ENCODE assay signal across 21 mouse cellular contexts in genomic region chr8:44034211-44034610, GRCm38 (mm10).
DNase-seq lines count a peak whose midpoint lies in the region; ATAC-seq lines count a peak whose summit lies in the region.
"Had no signal": no experiment of that assay in that cellular context is flagged by ENCODE, and none has a peak within 500 bp of the region (broad histone marks: within the 10 kb centered on the region; RNA-seq: fewer than 3 reads in every experiment).

No protein-coding gene starts in this region.

- 19% methylated on average over 4 of the region's 4 CpGs for WGBS in kidney, embryonic 15.5 days
- 79% methylated on average over 4 of the region's 4 CpGs for WGBS in midbrain, embryonic 14.5 days

- H3K9ac ChIP-seq in kidney, embryonic 15.5 days = no peak overlapping the region
- H3K9ac ChIP-seq in midbrain, embryonic 14.5 days (replicated peaks; ENCODE audit: low read length) = no peak overlapping the region
- H3K9ac ChIP-seq: forebrain, embryonic 15.5 days; heart, embryonic 12.5 days; limb, embryonic 15.5 days; liver, postnatal 0 days; neural tube, embryonic 15.5 days had no signal

- ATAC-seq in kidney, embryonic 15.5 days (replicated peaks; ENCODE audit: low FRiP score) = peak; percentile 68; the same call in 1 of the 2 replicates
- no peak for ATAC-seq in midbrain, embryonic 14.5 days (ENCODE audit: low FRiP score, low TSS enrichment)
- ATAC-seq: forebrain, embryonic 15.5 days; hindbrain, postnatal 0 days; liver, postnatal 0 days had no signal

- H3K9me3 ChIP-seq in kidney, embryonic 15.5 days (replicated peaks) = no peaks in the 10 kb centered on the region
- H3K9me3 ChIP-seq in midbrain, embryonic 14.5 days (ENCODE audit: control insufficient read depth, low read length) = no peaks in the 10 kb centered on the region
- H3K9me3 ChIP-seq: embryonic facial prominence, embryonic 10.5 days; forebrain, embryonic 15.5 days; heart, embryonic 12.5 days; limb, embryonic 15.5 days; neural tube, embryonic 15.5 days had no signal

- no peak overlapping the region for H3K27ac ChIP-seq in kidney, embryonic 15.5 days
- no peak overlapping the region for H3K27ac ChIP-seq in midbrain, embryonic 14.5 days (replicated peaks; ENCODE audit: low read depth, low read length)
- H3K27ac ChIP-seq: embryonic facial prominence, embryonic 10.5 days; forebrain, embryonic 15.5 days; hindbrain, postnatal 0 days; limb, embryonic 15.5 days; neural tube, embryonic 15.5 days had no signal

- no peaks in the 10 kb centered on the region for H3K27me3 ChIP-seq in kidney, embryonic 15.5 days
- no peaks in the 10 kb centered on the region for H3K27me3 ChIP-seq in midbrain, embryonic 14.5 days (ENCODE audit: control insufficient read depth, insufficient read depth, low read length)
- H3K27me3 ChIP-seq: forebrain, embryonic 15.5 days; heart, embryonic 12.5 days; limb, embryonic 15.5 days; neural tube, embryonic 15.5 days had no signal

- no peak for DNase-seq in kidney, adult 9 months
- DNase-seq in right cerebral cortex, adult 2 months (ENCODE audit: low spot score in 2 of 2) = peak; percentile 40 to 64
- no peak for DNase-seq in right cerebral cortex, postnatal 4 days
- peak; percentile 22 to 30 for DNase-seq in left cerebral cortex, postnatal 14 days (ENCODE audit: low spot score in 2 of 2)
- DNase-seq in midbrain, embryonic 14.5 days = no peak
- DNase-seq in urinary bladder, postnatal 10 days (ENCODE audit: low spot score) = no peak
- no peak for DNase-seq in retina, postnatal 1 day
- DNase-seq: cerebellum, postnatal 36 days; heart, postnatal 4 days; liver, postnatal 0 days; lung, postnatal 4 days; thymus, postnatal 14 days had no signal

- no peak overlapping the region for H3K4me3 ChIP-seq in kidney, embryonic 15.5 days (replicated peaks)
- no peak overlapping the region for H3K4me3 ChIP-seq in midbrain, embryonic 14.5 days (replicated peaks; ENCODE audit: low read depth, low read length)
- H3K4me3 ChIP-seq: embryonic facial prominence, embryonic 10.5 days; erythroblast, embryonic 14.5 days; forebrain, embryonic 15.5 days; heart, embryonic 12.5 days; limb, embryonic 15.5 days; neural tube, embryonic 15.5 days had no signal

- intact Hi-C loops in left cerebral cortex, postnatal 14 days (cut with DNase I) = no loop called here

- no peaks in the 10 kb centered on the region for H3K36me3 ChIP-seq in kidney, embryonic 15.5 days
- H3K36me3 ChIP-seq in midbrain, embryonic 14.5 days (ENCODE audit: control insufficient read depth, insufficient read depth, low read length) = no peaks in the 10 kb centered on the region
- H3K36me3 ChIP-seq: embryonic facial prominence, embryonic 10.5 days; forebrain, embryonic 15.5 days; heart, embryonic 12.5 days; limb, embryonic 15.5 days; neural tube, embryonic 15.5 days had no signal

- H3K4me2 ChIP-seq in kidney, embryonic 15.5 days = no peak overlapping the region
- H3K4me2 ChIP-seq in midbrain, embryonic 14.5 days (ENCODE audit: low read length) = no peak overlapping the region
- H3K4me2 ChIP-seq: forebrain, embryonic 15.5 days; heart, embryonic 12.5 days; limb, embryonic 15.5 days; midbrain, embryonic 11.5 days; neural tube, embryonic 15.5 days had no signal

- H3K4me1 ChIP-seq in kidney, embryonic 15.5 days = no peaks in the 10 kb centered on the region; the same call in 1 of the 2 replicates
- no peaks in the 10 kb centered on the region for H3K4me1 ChIP-seq in midbrain, embryonic 14.5 days (ENCODE audit: control insufficient read depth, insufficient read depth, low read length)
- H3K4me1 ChIP-seq: heart, embryonic 12.5 days; limb, embryonic 15.5 days; neural tube, embryonic 15.5 days had no signal

Comparison
In these comparisons a context has a peak if more than half of its experiments do, and no peak if none do; other contexts are left out.
1. DNase-seq: peak in right cerebral cortex, adult 2 months (2 of 2) and left cerebral cortex, postnatal 14 days (2 of 2); none in kidney, adult 9 months (single experiment), right cerebral cortex, postnatal 4 days (single experiment), midbrain, embryonic 14.5 days (single experiment), urinary bladder, postnatal 10 days (single experiment) and retina, postnatal 1 day (single experiment).